Mouse (Mus musculus): Measurements from ENCODE around the gene Olfr160.

DNA sequence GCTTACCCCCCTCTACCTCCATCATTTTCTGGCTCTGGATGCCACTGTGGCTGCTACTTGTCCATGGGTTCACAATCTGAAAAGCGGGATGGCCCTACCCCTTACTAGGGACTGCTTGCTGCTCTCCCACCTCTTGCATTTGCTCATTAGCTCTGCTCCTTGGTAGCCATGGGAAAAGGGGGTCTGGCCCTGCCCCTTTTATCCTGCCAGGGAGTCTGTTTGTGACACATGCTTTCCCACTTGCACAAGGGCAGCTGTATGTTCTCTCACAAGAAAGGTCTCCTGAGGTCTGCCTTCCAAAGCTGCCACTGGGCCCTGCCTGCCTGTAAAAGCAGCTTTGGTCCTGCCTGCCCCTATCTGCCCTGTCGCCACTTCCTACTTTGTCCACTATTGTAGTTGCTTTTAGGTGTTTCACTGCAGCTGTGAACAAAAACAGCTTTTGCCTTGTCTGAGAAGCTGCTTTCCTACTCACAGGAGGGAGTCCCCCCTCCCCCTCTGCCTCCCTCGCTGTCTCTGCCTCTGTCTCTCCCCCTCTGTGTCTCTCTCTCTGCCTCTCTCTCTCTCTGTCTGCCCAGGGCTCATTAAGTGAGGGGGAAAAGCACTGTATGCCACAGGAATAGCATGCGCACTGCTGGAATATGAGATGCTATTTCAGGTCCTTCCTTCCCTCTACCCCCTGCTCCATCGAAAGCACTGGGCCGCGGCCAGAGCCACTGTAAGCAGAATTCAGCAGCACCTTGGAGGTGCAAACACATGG, 34.4 kb upstream of the Olfr160 start:
- TF ChIP-seq USF1 (IDR thresholded peaks at IDR 0.05; ENCODE audit: low read depth): no peak
- TF ChIP-seq POLR2A (IDR thresholded peaks at IDR 0.05; ENCODE audit: insufficient read length, low read depth): no peak
- TF ChIP-seq SRF (IDR thresholded peaks at IDR 0.05; ENCODE audit: control insufficient read depth, insufficient read length, low read depth): no peak
- TF ChIP-seq TCF12 (IDR thresholded peaks at IDR 0.05; ENCODE audit: insufficient read depth, poor library complexity, severe bottlenecking): no peak
- no peak for TF ChIP-seq MYOG (IDR thresholded peaks at IDR 0.05; ENCODE audit: control insufficient read depth in 1 of 3, insufficient read depth in 1 of 3, insufficient read length in 2 of 3, low read depth in 2 of 3)
- no peak for TF ChIP-seq MAX (IDR thresholded peaks at IDR 0.05; ENCODE audit: low read depth)

Data from myocyte (in vitro differentiated cells).